Mouse (Mus musculus): ENCODE measurements around the gene Lrrc8c. TPM values are rescaled to one million over a fixed set of nuclear protein-coding genes. Genes with fewer than 3 reads are reported as not detected.

The Lrrc8c gene
- total and polyA plus RNA-seq, 3 experiments: 33.0 to 46.0 TPM; not detected in 1

DNA sequence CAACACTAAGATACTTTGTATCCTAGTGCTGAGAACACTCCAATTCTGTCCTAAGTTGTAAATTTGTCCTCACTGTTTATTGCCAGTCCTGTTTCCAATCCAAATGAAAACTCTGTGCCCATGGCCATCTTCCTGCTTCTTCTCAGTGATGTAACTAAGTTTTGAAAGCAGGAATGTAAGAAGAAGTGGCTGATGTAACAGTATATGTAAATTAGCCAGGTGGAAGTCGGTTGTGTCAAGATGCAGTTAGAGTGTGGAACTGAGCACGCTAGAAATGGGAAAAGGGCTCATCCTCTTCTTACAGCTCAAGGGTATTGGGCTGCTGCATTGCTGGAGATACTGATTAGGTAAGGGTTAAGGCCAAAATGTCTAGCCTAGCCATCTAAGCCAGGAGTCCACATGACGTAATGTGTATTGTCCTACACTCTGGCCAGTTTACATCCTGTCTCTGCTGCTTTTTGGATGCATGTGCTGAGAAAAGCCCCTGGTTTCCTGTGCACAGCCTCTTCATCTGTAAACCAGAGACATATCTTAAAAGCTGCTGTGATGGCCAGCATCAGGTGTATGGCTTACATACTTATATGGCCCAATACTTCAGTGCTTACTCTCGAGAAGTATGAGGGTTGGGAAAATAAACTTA is 104.0 kb downstream of the Lrrc8c start:
- no peak overlapping the region for H3K4me3 ChIP-seq (ENCODE audit: control insufficient read depth in 1 of 2, insufficient read depth in 1 of 2, low read depth in 2 of 2, low read length in 2 of 2)
- peaks cover 0 to 39% of the 10 kb centered on the region in 2 experiments; a peak in 2 of 4 replicates for H3K36me3 ChIP-seq (ENCODE audit: control insufficient read depth in 1 of 2, insufficient read depth in 2 of 2, low read length in 2 of 2)
- TF ChIP-seq JUND (IDR thresholded peaks at IDR 0.05; ENCODE audit: low read depth, low read length) (no peak), ETS1 (IDR thresholded peaks at IDR 0.05; ENCODE audit: low read depth, low read length) (peak; percentile 61)
- H3K9ac ChIP-seq (ENCODE audit: control insufficient read depth, low read depth, low read length, poor library complexity, severe bottlenecking): no peak overlapping the region
- H3K27ac ChIP-seq (ENCODE audit: control insufficient read depth, low read depth, low read length): peak overlapping the region; percentile 16; the same call in 1 of the 2 replicates
- H3K27me3 ChIP-seq (ENCODE audit: control insufficient read depth in 1 of 2, insufficient read depth in 2 of 2, low read length in 2 of 2): no peaks in the 10 kb centered on the region
- DNase-seq (ENCODE audit: low read depth, low spot score): no peak
- H3K79me2 ChIP-seq (ENCODE audit: control insufficient read depth, insufficient read depth, low read length, poor library complexity): no peaks in the 10 kb centered on the region
- peaks cover 15 to 52% of the 10 kb centered on the region in 2 experiments for H3K4me1 ChIP-seq (ENCODE audit: control insufficient read depth in 1 of 2, insufficient read depth in 2 of 2, low read length in 2 of 2)
- H3K9me3 ChIP-seq (replicated peaks; ENCODE audit: insufficient read depth, low read length): no peaks in the 10 kb centered on the region

DNA sequence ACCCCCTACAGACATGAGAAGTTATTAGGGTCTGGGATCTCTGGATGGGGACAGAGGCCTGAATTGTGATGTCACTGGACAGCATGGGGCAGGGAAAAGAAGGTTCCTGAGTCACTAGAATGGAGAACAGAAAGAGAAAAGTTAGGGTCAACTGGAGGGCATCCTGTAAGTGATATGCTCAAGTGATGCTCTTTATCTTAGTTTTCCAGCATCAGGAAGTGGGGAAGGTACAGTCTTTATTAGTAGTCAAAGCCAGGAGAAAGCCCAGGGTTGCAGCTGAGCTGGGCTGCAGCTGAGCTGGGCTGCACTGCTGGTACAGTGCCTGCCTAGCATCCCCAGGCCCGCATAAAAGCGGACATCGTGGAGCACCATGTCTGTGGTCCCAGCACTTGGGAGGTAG is 105.1 kb downstream of the Lrrc8c start:
- Histone ChIP-seq H3K27me3 (ENCODE audit: control insufficient read depth in 1 of 2, insufficient read depth in 2 of 2, low read length in 2 of 2) (no peaks in the 10 kb centered on the region), H3K9ac (ENCODE audit: control insufficient read depth, low read depth, low read length, poor library complexity, severe bottlenecking) (no peak overlapping the region), H3K36me3 (ENCODE audit: control insufficient read depth in 1 of 2, insufficient read depth in 2 of 2, low read length in 2 of 2) (peaks cover 0 to 39% of the 10 kb centered on the region in 2 experiments; a peak in 2 of 4 replicates), H3K4me3 (ENCODE audit: control insufficient read depth in 1 of 2, insufficient read depth in 1 of 2, low read depth in 2 of 2, low read length in 2 of 2) (no peak overlapping the region), H3K79me2 (ENCODE audit: control insufficient read depth, insufficient read depth, low read length, poor library complexity) (no peaks in the 10 kb centered on the region), H3K27ac (ENCODE audit: control insufficient read depth, low read depth, low read length) (no peak overlapping the region), H3K9me3 (replicated peaks; ENCODE audit: insufficient read depth, low read length) (no peaks in the 10 kb centered on the region), H3K4me1 (ENCODE audit: control insufficient read depth in 1 of 2, insufficient read depth in 2 of 2, low read length in 2 of 2) (peaks cover 15 to 52% of the 10 kb centered on the region in 2 experiments)
- DNase-seq (ENCODE audit: low read depth, low spot score): peak; percentile 41
- TF ChIP-seq RCOR1 (IDR thresholded peaks at IDR 0.05; ENCODE audit: low read depth, low read length) (peak; percentile 33; the same call in 1 of the 2 replicates), GATA1 (IDR thresholded peaks at IDR 0.05; ENCODE audit: low read depth, low read length) (peak; percentile 23; the same call in 1 of the 2 replicates), MAX (IDR thresholded peaks at IDR 0.05; ENCODE audit: low read length) (no peak), POLR2A (IDR thresholded peaks at IDR 0.05; ENCODE audit: control insufficient read depth in 1 of 2, insufficient read depth in 1 of 2, low read depth in 1 of 2, low read length in 2 of 2, poor library complexity in 1 of 2) (no peak), KAT2A (conservative IDR thresholded peaks at IDR 0.05; ENCODE audit: low read depth, low read length) (no peak), ETS1 (IDR thresholded peaks at IDR 0.05; ENCODE audit: low read depth, low read length) (peak; percentile 75), EP300 (IDR thresholded peaks at IDR 0.05; ENCODE audit: low read depth in 1 of 2, low read length in 2 of 2) (peak; percentile 47 to 55), ELF1 (IDR thresholded peaks at IDR 0.05; ENCODE audit: low read depth, low read length) (peak; percentile 46; the same call in 1 of the 2 replicates), BHLHE40 (IDR thresholded peaks at IDR 0.05; ENCODE audit: borderline replicate concordance, low read depth, low read length) (no peak), SIN3A (IDR thresholded peaks at IDR 0.05; ENCODE audit: low read length) (no peak), MAFK (IDR thresholded peaks at IDR 0.05; ENCODE audit: borderline replicate concordance, low read depth, low read length) (no peak), TAL1 (IDR thresholded peaks at IDR 0.05; ENCODE audit: low read length) (peak; percentile 52; the same call in 1 of the 2 replicates), TCF12 (IDR thresholded peaks at IDR 0.05; ENCODE audit: low read depth, low read length) (peak; percentile 50), CHD1 (IDR thresholded peaks at IDR 0.05; ENCODE audit: low read depth, low read length) (no peak)

Measured in MEL (cell line).